Mouse (Mus musculus) CD8-positive naive resting alpha-beta T cell, adult 57 days (primary cell): ENCODE data around the gene Pcare. TPM values are rescaled to one million over a fixed set of nuclear protein-coding genes. Genes with fewer than 3 reads are reported as not detected.

ENCODE experiments used
- total RNA-seq: library from RNA; stranded (reverse); gene quantifications from one replicate; pipeline ENCODE4 v1.2.4, GENCODE M21; 2023

Gene Pcare
- total RNA-seq, result not detected

GRCm38 (mm10) chr17:71752831-71753230 is at the start of gene Pcare:
Gene Pcare (minus strand): TSS chr17:71752894.

DNA sequence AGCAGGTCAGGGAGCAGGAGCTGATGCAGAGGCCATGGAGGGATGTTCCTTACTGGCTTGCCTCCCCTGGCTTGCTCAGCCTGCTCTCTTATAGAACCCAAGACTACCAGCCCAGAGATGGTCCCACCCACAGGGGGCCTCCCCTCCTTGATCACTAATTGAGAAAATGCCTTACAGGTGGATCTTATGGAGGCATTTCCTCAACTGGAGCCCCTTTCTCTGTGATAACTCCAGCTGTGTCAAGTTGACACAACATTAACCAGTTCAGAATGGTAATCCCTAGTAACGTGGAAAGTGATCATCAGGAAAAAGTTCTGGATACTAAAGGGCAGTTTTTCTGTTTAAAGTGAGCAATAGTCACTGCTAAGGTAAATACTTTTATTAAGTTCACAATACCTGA is 15.5 kb upstream of the Pcare start, which contains the start of gene Clip4:
Gene Clip4 (plus strand): TSS at position 301 of the 400 bp plus-strand sequence.

Other genes with a start within 250 kb of the Pcare start
- gene Ndc80, start 226.0 kb downstream of the Pcare start, total RNA-seq, result 17.1 TPM
- not detected for gene Spdya, start 200.8 kb downstream of the Pcare start, total RNA-seq
- 133 TPM for gene Wdr43, start 137.0 kb downstream of the Pcare start, total RNA-seq
- gene Togaram2, start 79.6 kb downstream of the Pcare start, total RNA-seq, result not detected
- 0.24 TPM for gene Clip4, start 15.6 kb upstream of the Pcare start, total RNA-seq